Mouse (Mus musculus): ENCODE data around the gene Mast4.

Gene Mast4

GRCm38 (mm10) chr13:102888211-102888610 is 446.1 kb downstream of the Mast4 start:
- DNase-seq (ENCODE audit: low read depth) = no peak

- no peak for DNase-seq (ENCODE audit: low read depth)
These were observed 446.8 kb downstream of the Mast4 start for GRCm38 (mm10) chr13:102887534-102887933.

GRCm38 (mm10) chr13:102886788-102887187 is 447.5 kb downstream of the Mast4 start:
- DNase-seq (ENCODE audit: low read depth) = no peak

GRCm38 (mm10) chr13:102886147-102886546 is 448.1 kb downstream of the Mast4 start:
- DNase-seq (ENCODE audit: low read depth) = no peak

GRCm38 (mm10) chr13:102880381-102881076 is 453.8 kb downstream of the Mast4 start:
- no peak for DNase-seq (ENCODE audit: low read depth)

GRCm38 (mm10) chr13:102878631-102879030 is 455.7 kb downstream of the Mast4 start:
- no peak for DNase-seq (ENCODE audit: low read depth)

- DNase-seq (ENCODE audit: low read depth) = no peak
These were observed 456.5 kb downstream of the Mast4 start for GRCm38 (mm10) chr13:102877766-102878325.

GRCm38 (mm10) chr13:102877154-102877553 is 457.1 kb downstream of the Mast4 start:
- DNase-seq (ENCODE audit: low read depth) = no peak

- no peak for DNase-seq (ENCODE audit: low read depth)
These were observed 458.8 kb downstream of the Mast4 start for GRCm38 (mm10) chr13:102875520-102875919.

- DNase-seq (ENCODE audit: low read depth) = no peak
These were observed 459.2 kb downstream of the Mast4 start for GRCm38 (mm10) chr13:102875144-102875476.

GRCm38 (mm10) chr13:102874465-102875143 is 459.7 kb downstream of the Mast4 start:
- no peak for DNase-seq (ENCODE audit: low read depth)

GRCm38 (mm10) chr13:102873412-102874016 is 460.8 kb downstream of the Mast4 start:
- DNase-seq (ENCODE audit: low read depth) = no peak

- DNase-seq (ENCODE audit: low read depth) = no peak
These were observed 462.8 kb downstream of the Mast4 start for GRCm38 (mm10) chr13:102871380-102872104.

GRCm38 (mm10) chr13:102869541-102869940 is 464.8 kb downstream of the Mast4 start:
- no peak for DNase-seq (ENCODE audit: low read depth)

GRCm38 (mm10) chr13:102866816-102867215 is 467.5 kb downstream of the Mast4 start:
- DNase-seq (ENCODE audit: low read depth) = no peak

- DNase-seq (ENCODE audit: low read depth) = no peak
These were observed 468.1 kb downstream of the Mast4 start for GRCm38 (mm10) chr13:102865971-102866724.

- DNase-seq (ENCODE audit: low read depth) = no peak
These were observed 468.8 kb downstream of the Mast4 start for GRCm38 (mm10) chr13:102865494-102865893.

GRCm38 (mm10) chr13:102864840-102865239 is 469.5 kb downstream of the Mast4 start:
- DNase-seq (ENCODE audit: low read depth) = no peak

GRCm38 (mm10) chr13:102864079-102864478 is 470.2 kb downstream of the Mast4 start:
- DNase-seq (ENCODE audit: low read depth) = no peak

GRCm38 (mm10) chr13:102862981-102863380 is 471.3 kb downstream of the Mast4 start:
- DNase-seq (ENCODE audit: low read depth) = no peak

- no peak for DNase-seq (ENCODE audit: low read depth)
These were observed 471.9 kb downstream of the Mast4 start for GRCm38 (mm10) chr13:102862397-102862796.

GRCm38 (mm10) chr13:102860733-102861132 is 473.6 kb downstream of the Mast4 start:
- DNase-seq (ENCODE audit: low read depth) = no peak

Data from naive thymus-derived CD4-positive, alpha-beta T cell, adult 2 months (primary cell).